15 mouse cellular contexts compared by ENCODE assay signal in the genomic region with DNA sequence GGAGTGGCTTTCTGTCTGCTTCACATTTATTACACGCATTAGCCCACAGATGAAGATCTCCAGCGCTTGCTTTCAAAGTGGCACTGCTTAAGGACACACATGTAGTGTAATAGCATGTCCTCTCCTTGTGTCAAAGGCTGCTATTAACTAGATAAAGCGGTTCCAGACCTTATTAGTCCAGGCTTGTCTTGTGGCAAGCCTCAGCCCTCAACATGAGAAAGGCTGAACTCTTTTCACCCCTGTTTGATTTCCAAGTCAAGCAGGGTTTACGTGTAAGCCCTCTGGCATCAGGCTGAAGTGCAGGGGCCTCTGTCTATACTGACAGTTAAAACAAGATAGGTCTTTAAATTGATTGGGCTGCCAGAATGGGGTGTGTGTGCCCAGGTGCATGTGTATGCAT.
"Had no signal": no experiment of that assay in that cellular context is flagged by ENCODE, and none has a peak within 500 bp of the region (broad histone marks: within the 10 kb centered on the region; RNA-seq: fewer than 3 reads in every experiment).

No protein-coding gene starts in this region.

- H3K4me2 ChIP-seq: neural tube, embryonic 13.5 days; neural tube, embryonic 15.5 days; stomach, embryonic 15.5 days had no signal

- H3K36me3 ChIP-seq: neural tube, embryonic 13.5 days; neural tube, embryonic 15.5 days; stomach, embryonic 15.5 days had no signal

- H3K4me3 ChIP-seq: neural tube, embryonic 13.5 days; neural tube, embryonic 15.5 days; stomach, embryonic 15.5 days had no signal

- H3K27me3 ChIP-seq: stomach, embryonic 15.5 days had no signal

- H3K27ac ChIP-seq: neural tube, embryonic 13.5 days; neural tube, embryonic 15.5 days; stomach, embryonic 15.5 days; stomach, postnatal 0 days had no signal

- H3K4me1 ChIP-seq: stomach, embryonic 15.5 days had no signal

- H3K9me3 ChIP-seq: neural tube, embryonic 13.5 days; neural tube, embryonic 15.5 days; stomach, embryonic 15.5 days had no signal

- DNase-seq: right cerebral cortex, adult 18-20 months; right cerebral cortex, postnatal 14 days; right cerebral cortex, postnatal 25 days; right cerebral cortex, postnatal 4 days; spleen, adult 18-20 months; thymus, adult 18-20 months; thymus, adult 2 months; thymus, postnatal 14 days; thymus, postnatal 25 days; thymus, postnatal 36 days; thymus, postnatal 4 days had no signal

- H3K9ac ChIP-seq: neural tube, embryonic 13.5 days; neural tube, embryonic 15.5 days; stomach, embryonic 15.5 days had no signal
